Mouse (Mus musculus) layer of hippocampus, postnatal 10 days (tissue): ENCODE results near the gene Ak8. TPM values are rescaled to one million over a fixed set of nuclear protein-coding genes. Genes with fewer than 3 reads are reported as not detected.

Experiments used
- DNase-seq, 2 experiments: peaks; one replicate each; pipeline ENCODE4 v3.0.0; 2021; ENCODE audit warnings: low spot score in 2 of 2
- long read RNA-seq: library from polyadenylated mRNA; stranded (forward); transcript quantifications from one replicate; pipeline ENCODE4 v2.0.0, GENCODE M21; 2023
- total RNA-seq, 2 experiments: library from RNA; stranded (reverse); gene quantifications; 2 replicates each; pipeline ENCODE4 v1.2.3; 2021

The Ak8 gene
- 1 to 10 TPM; 1.8 TPM for total RNA-seq
- long read RNA-seq, partial matches to known transcripts = 3 of 5 reads
- long read RNA-seq, other reads (novel, unspliced or antisense) = 0 of 5 reads

DNA sequence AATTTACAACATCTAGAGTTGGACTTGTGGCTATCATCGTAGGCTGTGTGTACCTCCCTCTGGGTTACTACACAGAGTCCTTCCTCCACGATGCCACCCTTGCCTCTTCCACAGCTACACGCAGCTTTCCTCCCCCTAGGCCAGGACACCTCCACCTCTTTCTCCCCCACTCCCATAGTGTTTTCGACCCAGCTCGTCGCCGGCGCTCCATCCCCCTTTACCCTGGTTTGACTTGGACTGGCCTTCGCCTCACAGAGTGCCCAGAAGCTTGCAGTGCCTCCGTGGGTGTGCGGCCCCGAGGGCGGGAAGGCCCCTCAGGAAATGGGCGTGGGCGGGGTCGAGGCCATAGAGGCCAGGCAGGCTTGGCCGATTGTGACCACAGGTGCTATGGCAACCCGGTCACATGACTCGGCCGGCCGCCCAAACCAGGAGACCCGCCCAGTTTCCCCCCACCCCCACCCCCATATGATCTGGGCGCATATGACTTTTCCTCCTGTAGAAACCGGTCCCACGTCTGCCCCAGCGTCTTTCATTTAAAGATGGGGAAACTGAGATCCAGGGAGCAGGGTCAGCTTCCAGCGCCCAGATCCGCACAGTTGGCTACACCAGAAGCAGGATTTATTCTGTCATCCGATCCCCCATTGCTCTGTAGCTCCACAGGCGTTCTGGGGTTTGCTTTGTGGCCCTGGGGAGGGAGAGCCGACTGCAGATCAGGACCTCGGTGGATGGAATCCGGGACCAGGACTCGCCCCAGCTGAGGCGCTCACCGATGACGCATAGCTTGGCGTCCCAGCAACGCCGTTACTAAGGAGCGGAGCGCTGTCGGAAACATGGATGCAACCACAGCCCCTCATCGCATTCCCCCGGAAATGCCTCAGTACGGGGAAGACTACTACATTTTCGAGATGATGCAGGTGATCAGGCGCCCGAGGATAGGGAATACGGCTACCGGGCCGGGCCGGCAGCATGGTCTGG is at the start of gene Ak8, which contains the start of gene Spaca9:
Ak8 (plus strand) TSS at position 804 of the 975 bp plus-strand sequence.
Spaca9 (minus strand) TSS at position 367 of the 975 bp plus-strand sequence.
- peak; percentile 83 to 86 for DNase-seq

DNA sequence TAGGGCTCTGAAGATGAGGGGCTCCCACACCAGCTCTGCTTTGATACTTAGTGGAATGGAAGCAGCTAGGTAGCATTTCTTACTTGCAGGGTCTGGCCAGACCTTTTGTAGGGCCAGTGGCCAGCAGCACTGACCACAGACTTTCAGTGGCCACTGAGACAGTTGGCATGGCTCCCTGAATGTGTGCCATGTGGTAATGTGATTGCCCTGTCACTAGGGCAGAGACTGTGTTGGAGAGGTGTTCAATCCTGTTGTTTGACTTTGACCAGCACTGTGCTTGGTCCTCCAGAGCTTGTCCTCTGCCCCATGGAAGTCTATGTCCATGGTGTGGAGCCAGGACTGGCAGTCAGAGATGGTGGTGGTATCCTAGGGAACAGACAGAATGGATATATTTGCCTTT is 49.4 kb upstream of the Ak8 start:
- no peak for DNase-seq

DNA sequence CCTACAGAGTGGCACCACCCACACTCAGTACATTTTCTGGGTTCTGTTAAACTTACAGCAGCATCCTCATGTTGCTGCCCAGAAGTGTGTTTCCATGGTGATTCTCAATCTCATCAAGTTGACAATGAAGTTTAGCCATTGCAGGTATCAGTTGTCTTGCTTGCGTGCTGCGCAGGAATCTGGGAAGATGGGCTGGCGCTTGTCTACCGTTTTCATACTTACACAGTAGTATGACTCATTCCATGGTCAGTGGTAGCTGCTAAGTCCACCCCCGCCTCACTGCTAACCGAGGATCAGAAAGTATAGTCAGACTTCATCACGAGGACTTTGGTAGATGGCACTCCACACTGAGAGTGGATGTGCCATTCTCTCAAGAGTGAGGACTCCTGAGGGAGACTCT is 46.6 kb upstream of the Ak8 start:
- no peak for DNase-seq

DNA sequence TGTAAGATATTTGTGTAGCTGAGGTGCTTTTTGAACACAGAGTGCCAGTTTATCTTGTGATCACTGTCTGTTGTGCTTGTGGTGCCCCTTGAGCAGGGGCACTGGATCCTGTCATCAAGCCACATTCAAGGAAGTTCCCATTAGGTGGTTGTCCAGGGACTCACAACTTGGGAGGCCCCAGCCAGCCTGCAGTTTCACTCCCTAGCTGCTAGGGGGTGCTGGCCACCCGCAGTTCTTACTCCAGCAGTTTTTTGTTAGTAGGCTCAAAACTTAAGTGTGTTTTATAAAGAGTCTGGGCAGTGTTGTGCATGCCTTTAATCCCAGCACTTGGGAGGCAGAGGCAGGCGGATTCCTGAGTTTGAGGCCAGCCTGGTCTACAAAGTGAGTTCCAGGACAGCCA is 45.7 kb upstream of the Ak8 start:
- no peak for DNase-seq

DNA sequence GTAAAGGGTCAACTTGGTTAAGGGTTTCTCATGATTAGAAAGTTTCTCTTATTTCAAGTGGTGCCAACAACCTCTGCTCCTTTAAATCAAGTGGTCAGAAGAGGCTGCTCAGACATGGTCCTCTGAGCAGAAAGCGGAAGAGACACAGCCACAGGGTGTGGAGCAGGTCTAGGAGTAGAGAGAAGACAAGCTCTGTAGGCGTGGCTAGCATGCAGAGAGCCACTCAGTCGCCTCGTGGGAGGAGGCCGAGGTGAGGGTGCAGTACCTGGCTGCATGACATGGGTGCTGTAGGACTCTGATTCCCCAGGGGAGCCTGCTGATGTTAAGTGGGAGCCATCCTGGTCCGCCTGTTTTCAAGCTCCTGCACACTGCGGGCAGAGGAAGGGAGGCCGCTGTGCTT is 43.7 kb upstream of the Ak8 start:
- DNase-seq = no peak

DNA sequence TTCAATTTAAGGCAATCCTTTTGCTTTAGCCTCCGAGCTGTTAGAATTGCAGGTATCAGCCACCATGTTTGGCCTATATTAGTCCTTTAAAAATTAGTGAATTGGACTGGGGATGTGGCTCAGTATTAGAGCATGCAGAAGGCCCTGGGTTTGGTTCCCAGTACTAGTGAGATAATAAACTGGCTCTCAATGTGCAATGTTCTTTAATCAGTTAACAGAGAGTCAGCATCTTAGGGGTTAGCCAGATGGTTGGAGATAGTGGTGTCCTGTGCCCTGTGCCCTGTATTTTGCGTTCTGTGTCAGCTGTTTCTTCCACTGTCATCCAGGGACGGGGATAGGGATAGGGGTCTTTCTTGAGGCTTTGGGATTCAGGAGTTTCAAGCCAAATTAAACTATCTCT is 37.1 kb upstream of the Ak8 start:
- DNase-seq = no peak

DNA sequence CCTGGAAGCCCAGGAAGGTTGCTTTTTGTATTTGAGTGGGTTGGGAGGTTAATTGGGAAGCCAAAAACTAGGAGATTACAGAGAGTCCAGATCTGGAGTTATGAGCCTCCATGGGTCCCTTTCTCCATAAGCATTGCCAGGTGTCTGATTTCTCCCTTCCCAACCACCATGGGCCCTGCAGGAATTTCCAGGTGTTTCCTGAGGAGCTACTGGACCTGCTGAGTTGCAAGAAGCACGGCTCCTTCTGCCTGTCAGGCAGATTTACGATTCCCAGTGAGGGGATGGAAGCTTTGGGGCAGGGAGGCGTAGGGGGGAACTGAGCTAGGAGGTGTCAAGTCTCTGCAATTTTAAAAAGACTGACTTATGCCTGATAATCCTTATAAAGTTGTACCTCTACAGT is 34.1 kb upstream of the Ak8 start:
- DNase-seq = no peak

DNA sequence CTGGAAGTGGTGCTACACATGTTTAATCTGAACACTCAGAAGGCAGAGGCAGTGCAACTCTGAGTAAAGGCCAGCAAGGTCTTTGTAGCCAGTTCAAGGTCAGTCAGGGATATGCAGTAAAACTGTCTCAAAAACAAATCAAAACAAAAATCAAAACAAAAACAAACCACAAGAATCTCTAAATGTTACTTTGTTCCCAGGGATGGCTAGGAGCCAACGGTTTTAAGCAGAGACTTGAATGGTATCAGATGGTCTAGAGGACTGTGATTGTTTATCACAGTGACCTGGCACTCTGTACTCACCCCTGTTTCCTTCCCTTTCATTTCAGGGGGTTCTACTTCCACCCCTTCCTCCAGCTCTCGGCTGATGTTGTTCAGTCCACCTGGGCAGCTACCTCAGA is 28.5 kb upstream of the Ak8 start:
- DNase-seq = no peak

DNA sequence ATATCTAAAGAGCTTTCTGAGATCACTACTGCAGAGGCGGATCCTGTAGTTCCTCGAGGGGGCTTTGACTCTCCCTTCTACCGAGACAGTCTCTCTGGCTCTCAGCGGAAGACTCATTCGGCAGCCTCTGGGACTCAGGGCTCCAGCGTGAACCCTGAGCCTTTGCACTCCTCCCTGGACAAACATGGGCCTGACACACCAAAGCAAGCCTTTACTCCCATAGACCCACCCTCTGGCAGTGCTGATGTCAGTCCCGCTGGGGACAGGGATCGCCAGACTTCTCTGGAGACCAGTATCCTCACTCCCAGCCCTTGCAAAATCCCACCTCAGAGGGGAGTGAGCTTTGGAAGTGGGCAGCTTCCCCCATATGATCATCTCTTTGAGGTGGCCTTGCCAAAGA is 24.0 kb upstream of the Ak8 start:
- DNase-seq = no peak

DNA sequence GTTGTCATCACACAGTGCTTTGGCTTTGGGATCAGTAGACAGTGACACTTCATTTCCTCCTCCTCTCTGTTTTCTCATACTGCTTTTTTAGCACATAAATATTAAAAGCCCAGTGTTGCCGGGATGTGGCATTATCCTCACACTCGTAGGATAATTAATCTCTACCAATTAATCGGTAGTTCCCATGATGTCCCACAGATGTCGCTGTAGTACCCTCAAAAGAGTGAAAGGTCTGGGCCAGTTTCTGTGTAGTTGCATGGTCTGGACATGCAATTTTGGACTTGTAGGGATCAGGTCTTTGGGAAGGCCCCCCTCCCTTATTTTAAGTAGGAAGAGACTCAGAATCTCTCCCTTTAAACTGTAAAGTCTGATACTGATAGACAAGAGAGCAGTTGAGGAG is 19.3 kb upstream of the Ak8 start:
- DNase-seq = peak; percentile 50 to 59

DNA sequence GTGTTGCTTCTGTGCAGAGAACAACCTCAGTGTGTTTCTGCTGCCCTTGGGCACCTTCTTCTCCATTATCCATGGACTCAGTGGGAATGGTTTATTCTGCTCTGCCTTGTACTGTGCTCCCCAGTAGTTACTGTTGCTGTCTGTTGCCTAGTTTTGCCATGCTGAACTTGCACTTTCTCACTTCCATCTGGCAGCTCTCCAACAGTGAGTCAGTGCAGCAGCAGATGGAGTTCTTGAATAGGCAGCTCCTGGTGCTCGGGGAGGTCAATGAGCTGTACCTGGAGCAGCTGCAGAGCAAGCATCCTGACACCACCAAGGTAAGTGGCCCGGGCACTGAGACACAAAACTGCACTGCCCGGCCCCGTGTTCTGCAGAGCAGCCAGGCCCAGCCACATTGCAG is 18.2 kb upstream of the Ak8 start:
- no peak for DNase-seq

DNA sequence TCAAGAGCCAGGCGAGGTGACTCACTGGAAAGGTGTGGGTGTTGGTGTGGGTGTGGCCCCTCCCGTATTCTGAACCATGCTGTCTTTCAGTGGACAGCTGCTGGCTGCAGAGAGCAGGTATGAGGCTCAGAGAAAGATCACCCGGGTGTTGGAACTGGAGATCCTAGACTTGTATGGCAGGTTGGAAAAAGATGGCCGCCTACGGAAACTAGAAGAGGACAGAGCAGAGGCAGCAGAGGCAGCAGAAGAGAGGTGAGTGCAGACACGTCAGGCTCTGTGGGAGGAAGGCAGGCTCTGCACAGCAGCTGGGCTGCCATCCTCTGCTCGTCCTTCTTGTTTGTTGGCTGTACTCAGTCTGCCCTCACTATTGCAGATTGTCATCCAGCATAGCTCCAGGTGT is 14.1 kb upstream of the Ak8 start:
- no peak for DNase-seq

DNA sequence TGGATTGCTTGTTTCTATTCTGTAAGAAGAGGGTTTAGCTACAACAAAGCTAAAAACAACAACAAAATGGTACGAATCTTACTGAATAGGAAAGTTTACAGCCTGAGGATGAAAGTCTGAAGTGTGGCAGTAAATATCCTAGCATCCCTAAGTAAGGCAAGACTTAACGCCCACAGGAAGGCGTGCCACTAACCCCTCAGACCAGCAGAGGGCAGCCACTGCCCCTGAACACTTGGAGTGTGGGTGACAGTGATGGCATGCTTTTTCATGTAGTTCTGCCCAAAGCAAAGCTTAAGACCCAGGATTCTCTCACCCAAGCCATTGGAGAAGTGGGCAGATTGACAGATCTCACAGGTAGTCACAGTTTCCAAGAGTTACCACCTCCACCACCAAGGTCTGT is 11.5 kb upstream of the Ak8 start:
- DNase-seq = peak; percentile 42 to 46

DNA sequence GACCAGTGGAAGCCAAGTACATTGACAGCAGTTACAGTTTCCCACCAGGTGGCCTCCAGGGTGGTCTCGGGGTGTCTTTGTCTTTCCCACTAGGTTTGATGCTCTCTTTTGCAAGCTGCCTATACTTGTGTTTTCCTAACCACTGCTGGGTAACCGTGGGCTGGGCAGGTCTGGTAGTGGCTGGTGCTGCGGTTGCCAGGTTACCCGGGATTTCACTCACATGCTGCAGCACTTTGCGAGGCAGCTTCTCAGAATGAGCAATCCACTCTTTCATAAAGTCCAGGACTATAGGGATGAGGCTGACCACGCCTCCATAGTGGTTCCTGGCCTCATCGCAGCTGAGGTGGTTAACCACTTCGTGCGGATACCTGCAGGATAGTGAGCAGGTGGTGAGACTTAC is 7.3 kb upstream of the Ak8 start:
- DNase-seq = no peak

DNA sequence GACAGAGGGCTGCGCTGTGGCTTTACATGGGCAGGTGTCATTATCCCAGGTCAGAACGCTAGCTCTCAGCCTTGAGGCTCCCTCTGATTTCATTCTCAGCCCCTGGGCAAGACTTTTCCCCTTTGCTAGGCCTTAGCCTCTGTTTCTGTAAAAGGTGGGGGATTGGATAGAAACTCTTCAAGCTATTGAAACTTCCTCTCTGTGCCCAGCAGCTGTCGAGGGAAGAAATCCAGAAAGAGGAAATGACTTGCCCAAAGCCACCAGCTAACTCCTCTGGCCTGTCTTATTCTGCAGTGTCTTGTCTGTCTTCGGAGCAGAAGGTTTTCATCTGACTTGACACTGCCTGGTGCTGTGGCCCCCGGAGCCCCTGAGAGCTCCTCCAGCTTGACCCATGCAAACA is 1.4 kb upstream of the Ak8 start:
- no peak for DNase-seq

DNA sequence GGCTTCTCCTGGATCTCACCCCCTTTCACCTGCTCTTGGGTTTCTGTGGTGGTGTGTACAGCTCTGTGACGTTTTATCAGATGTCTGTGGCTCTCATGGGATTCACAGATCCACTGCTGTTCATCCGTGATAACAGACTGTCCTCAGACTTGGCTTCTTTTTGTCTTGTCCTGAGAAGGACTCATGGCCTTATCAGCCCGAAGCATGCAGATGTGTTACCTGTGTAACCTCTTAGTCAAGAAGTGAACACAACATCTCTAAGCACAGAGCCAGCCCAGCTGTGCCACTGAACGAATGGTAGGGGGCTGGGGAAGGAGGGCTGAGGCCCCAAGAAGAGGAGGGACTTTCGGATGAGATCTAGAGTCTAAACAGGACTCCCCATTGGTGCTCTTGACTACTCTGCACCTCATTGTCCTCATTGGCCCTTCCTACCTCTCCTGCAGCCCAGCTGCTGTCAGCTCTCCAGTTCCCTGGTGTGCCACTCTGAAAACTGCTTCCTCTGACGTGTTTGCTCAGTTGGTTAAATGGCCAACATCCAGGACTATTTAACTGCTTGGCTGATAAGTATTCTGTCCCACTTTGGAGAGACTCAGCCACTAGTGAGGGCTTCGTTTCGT is 1.8 kb downstream of the Ak8 start:
- DNase-seq = no peak

DNA sequence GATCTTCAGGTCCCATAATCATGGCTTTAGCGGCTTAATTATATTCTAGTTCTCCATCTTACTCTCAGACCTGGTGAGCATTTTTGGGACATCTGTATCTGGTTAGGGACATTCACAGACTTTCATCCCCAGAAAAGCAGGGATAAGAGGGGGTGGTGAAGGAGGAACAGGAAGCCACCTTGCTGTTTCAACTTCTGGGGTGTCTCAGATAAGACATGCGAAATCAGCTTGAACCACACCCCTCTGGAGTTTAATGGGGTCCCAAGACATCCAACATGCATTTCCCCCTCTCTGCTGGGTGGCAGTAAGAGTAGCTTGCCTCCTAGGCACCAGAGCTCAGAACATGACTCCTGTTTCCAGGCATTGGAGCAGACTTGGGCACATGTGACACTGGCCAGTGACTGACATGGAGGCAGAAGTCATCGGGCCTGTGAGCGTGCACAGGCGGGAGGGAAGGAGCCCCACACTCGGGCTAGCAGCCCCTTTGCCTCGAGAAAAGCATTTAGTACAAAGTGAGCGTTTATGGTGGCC is 6.2 kb downstream of the Ak8 start:
- no peak for DNase-seq

DNA sequence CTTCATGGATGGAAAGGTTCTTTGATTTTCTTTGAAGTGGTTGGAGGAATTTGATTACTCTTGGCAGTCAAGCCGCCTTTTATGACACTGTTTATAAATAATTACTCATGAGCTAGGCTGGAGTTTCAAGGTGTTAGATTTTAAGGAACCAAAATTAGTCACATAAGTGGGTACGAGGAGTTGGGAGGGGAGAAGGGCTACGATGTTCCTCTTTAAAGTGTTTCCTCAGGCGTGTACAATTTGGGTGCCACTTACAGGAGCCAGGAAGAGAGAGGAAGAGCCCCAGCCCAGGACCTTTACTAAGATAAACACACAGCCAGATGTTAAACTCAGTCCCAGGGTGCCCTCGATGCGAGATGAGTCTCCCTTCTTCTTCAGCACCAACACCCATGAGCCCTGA is 6.8 kb downstream of the Ak8 start:
- DNase-seq = no peak

DNA sequence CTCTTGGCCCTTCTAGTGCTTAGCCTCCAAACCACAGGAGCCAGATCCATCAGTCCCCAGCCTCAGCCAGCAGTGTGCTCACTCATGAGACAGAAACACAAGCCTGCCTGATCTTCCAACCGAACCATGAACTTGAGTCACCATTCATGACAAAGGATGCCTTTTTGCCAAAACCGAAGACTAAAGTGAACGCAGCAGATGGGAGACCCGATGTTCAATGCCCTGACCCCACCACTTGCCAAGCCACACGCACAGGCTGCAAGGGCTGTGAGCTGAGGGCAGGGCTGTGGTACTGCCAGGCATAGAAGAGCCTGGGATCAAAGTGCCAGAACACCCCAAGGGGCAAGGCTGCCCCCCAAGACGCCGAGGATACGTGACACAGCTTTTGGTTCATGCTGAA is 13.1 kb downstream of the Ak8 start:
- DNase-seq = no peak

DNA sequence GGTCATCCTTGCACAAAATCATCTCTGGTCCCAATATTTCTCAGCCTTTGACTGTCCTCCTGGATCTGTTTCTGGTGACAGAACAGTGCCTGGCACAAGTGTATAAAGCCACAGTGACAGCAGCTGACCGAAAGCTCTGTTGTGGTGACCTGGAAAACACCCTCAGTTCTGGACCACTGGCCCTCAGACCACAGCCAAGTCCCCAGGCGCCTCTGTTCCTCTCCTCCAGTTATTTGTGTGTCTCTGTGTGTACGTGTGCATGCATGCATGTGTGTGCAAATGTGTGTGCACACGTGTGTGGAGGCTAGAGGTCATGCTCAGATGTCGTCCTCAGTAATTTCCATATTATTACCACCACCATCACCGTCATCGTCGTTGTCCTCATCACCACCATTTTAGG is 22.5 kb downstream of the Ak8 start:
- DNase-seq = no peak

DNA sequence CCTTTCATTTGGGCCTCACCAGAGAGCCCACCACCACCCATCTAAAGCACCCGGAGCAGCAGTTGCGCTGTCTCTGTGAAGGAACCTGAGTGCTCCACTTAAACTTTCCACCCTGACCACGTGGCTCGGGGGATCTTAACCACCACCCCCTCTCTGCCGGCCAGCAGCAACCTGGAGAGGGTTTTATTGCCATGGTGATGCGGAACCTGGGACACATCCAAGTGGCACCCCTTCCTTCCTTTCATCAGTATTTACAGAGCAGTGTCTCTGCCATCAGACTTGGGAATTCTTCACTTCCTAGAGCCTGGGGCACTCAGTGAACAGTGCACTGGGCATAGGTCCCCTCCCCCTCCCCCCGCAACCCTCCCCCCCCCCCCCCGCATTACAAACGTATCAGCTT is 23.9 kb downstream of the Ak8 start:
- DNase-seq = no peak

DNA sequence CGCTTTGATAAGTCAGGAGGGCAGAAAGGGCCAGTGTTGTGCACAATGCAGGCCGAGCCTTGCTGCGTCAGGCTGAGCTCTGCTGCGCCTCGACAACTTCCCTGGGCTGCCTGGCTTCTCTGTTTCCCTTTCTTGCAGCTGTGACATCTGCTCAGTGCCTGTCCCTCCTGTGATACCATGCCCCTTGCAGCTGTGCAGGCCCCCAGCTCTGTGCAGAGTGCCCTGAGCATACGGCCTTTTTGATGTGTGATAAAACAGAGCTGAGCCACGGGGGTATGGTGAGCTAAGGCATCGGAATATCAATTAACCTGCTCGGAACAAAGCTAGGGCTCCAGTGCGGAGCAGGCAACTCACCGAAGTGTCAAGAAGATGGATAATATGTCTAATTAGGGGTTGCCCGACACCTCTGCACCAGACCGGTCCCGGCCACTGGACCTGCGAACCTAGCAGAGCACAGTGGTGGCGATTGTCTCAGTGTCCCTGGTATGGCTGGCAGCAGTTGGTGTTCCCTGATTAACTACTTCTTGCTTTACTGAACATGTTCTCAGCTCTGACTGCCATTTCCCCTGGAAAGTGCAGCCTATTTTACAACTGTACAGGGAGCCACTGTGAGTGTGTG is 27.9 kb downstream of the Ak8 start:
- no peak for DNase-seq
